Comparison of ENCODE assay signal across 18 mouse cellular contexts in genomic region chr9:55608701-55609531, GRCm38 (mm10).
DNase-seq lines count a peak whose midpoint lies in the region; ATAC-seq lines count a peak whose summit lies in the region.
"Had no signal": no experiment of that assay in that cellular context is flagged by ENCODE, and none has a peak within 500 bp of the region (broad histone marks: within the 10 kb centered on the region; RNA-seq: fewer than 3 reads in every experiment).

No protein-coding gene starts in this region.

- H3K27me3 ChIP-seq in embryonic facial prominence, embryonic 14.5 days (replicated peaks; ENCODE audit: control insufficient read depth, insufficient read depth, low read length) = no peaks in the 10 kb centered on the region
- no peaks in the 10 kb centered on the region for H3K27me3 ChIP-seq in kidney, embryonic 15.5 days
- no peaks in the 10 kb centered on the region for H3K27me3 ChIP-seq in forebrain, embryonic 14.5 days (replicated peaks; ENCODE audit: control insufficient read depth, insufficient read depth, low read length)
- H3K27me3 ChIP-seq: forebrain, embryonic 15.5 days had no signal

- DNase-seq in lung, postnatal 36 days = peak; percentile 24
- no peak for DNase-seq in lung, postnatal 25 days (ENCODE audit: low spot score)
- DNase-seq in embryonic facial prominence, embryonic 14.5 days (ENCODE audit: low spot score) = peak; percentile 65
- peak; percentile 66 for DNase-seq in mesoderm, embryonic 11.5 days (ENCODE audit: low read depth, low spot score)
- DNase-seq in forebrain, embryonic 14.5 days (ENCODE audit: low spot score) = no peak
- DNase-seq in urinary bladder, adult 2 months (ENCODE audit: low spot score) = no peak
- DNase-seq: adrenal gland, postnatal 10 days; cerebellum, adult 9-11 months; gastrocnemius, postnatal 36 days; lung, postnatal 14 days; right cerebral cortex, adult 18-20 months; thymus, postnatal 25 days had no signal

- no peaks in the 10 kb centered on the region for H3K36me3 ChIP-seq in embryonic facial prominence, embryonic 14.5 days (ENCODE audit: control insufficient read depth, insufficient read depth, low read length)
- no peaks in the 10 kb centered on the region for H3K36me3 ChIP-seq in kidney, embryonic 15.5 days
- H3K36me3 ChIP-seq in forebrain, embryonic 14.5 days (ENCODE audit: control insufficient read depth, insufficient read depth, low read length) = 0 out of 2 replicates have a peak, but pooled peaks cover 3% of the 10 kb centered on the region
- H3K36me3 ChIP-seq: forebrain, embryonic 15.5 days; hindbrain, embryonic 10.5 days; neural tube, embryonic 12.5 days had no signal

- 34% methylated on average over 7 of the region's 7 CpGs for WGBS in embryonic facial prominence, embryonic 14.5 days
- 13% methylated on average over 7 of the region's 7 CpGs for WGBS in kidney, embryonic 15.5 days
- 59% methylated on average over 7 of the region's 7 CpGs for WGBS in forebrain, embryonic 14.5 days

- no peaks in the 10 kb centered on the region for H3K4me1 ChIP-seq in embryonic facial prominence, embryonic 14.5 days (ENCODE audit: control insufficient read depth, insufficient read depth, low read length)
- H3K4me1 ChIP-seq in kidney, embryonic 15.5 days = 0 out of 2 replicates have a peak, but pooled peaks cover 3% of the 10 kb centered on the region
- no peaks in the 10 kb centered on the region for H3K4me1 ChIP-seq in forebrain, embryonic 14.5 days (ENCODE audit: control insufficient read depth, insufficient read depth, low read length)
- H3K4me1 ChIP-seq: forebrain, embryonic 15.5 days; neural tube, embryonic 12.5 days had no signal

- H3K9ac ChIP-seq in embryonic facial prominence, embryonic 14.5 days (ENCODE audit: low read depth, low read length) = no peak overlapping the region
- H3K9ac ChIP-seq in kidney, embryonic 15.5 days = no peak overlapping the region
- H3K9ac ChIP-seq in forebrain, embryonic 14.5 days (ENCODE audit: low read length) = no peak overlapping the region
- H3K9ac ChIP-seq: forebrain, embryonic 15.5 days; neural tube, embryonic 12.5 days had no signal

- no peak overlapping the region for H3K27ac ChIP-seq in embryonic facial prominence, embryonic 14.5 days (replicated peaks; ENCODE audit: low read depth, low read length)
- H3K27ac ChIP-seq in kidney, embryonic 15.5 days = 0 out of 2 replicates have a peak overlapping the region, but pooled peaks have one; percentile 32
- no peak overlapping the region for H3K27ac ChIP-seq in forebrain, embryonic 14.5 days (ENCODE audit: low read depth, low read length)
- H3K27ac ChIP-seq: forebrain, embryonic 15.5 days; hindbrain, embryonic 10.5 days; hindbrain, postnatal 0 days; neural tube, embryonic 12.5 days had no signal

- H3K4me3 ChIP-seq in embryonic facial prominence, embryonic 14.5 days (ENCODE audit: low read depth, low read length) = no peak overlapping the region
- H3K4me3 ChIP-seq in kidney, embryonic 15.5 days (replicated peaks) = no peak overlapping the region
- H3K4me3 ChIP-seq in forebrain, embryonic 14.5 days (ENCODE audit: low read depth, low read length) = no peak overlapping the region
- H3K4me3 ChIP-seq: forebrain, embryonic 15.5 days; hindbrain, embryonic 10.5 days; neural tube, embryonic 12.5 days had no signal

- H3K9me3 ChIP-seq in embryonic facial prominence, embryonic 14.5 days (ENCODE audit: control insufficient read depth, low read length) = no peaks in the 10 kb centered on the region
- H3K9me3 ChIP-seq in kidney, embryonic 15.5 days (replicated peaks) = no peaks in the 10 kb centered on the region
- no peaks in the 10 kb centered on the region for H3K9me3 ChIP-seq in forebrain, embryonic 14.5 days (replicated peaks; ENCODE audit: control insufficient read depth, low read length)
- H3K9me3 ChIP-seq: forebrain, embryonic 15.5 days; hindbrain, embryonic 10.5 days; neural tube, embryonic 12.5 days had no signal

- ATAC-seq in embryonic facial prominence, embryonic 14.5 days (ENCODE audit: low read depth) = peak; percentile 75; the same call in 1 of the 2 replicates
- ATAC-seq in kidney, embryonic 15.5 days (replicated peaks; ENCODE audit: low FRiP score) = peak; percentile 60
- ATAC-seq in forebrain, embryonic 14.5 days = no peak
- ATAC-seq: forebrain, embryonic 15.5 days; hindbrain, postnatal 0 days had no signal

- no peak overlapping the region for H3K4me2 ChIP-seq in embryonic facial prominence, embryonic 14.5 days (ENCODE audit: low read depth, low read length)
- H3K4me2 ChIP-seq in kidney, embryonic 15.5 days = no peak overlapping the region
- H3K4me2 ChIP-seq in forebrain, embryonic 14.5 days (ENCODE audit: low read length) = no peak overlapping the region
- H3K4me2 ChIP-seq: forebrain, embryonic 15.5 days; midbrain, embryonic 11.5 days; neural tube, embryonic 12.5 days had no signal

Comparison
In these comparisons a context has a peak if more than half of its experiments do, and no peak if none do; other contexts are left out.
1. DNase-seq: peak in lung, postnatal 36 days (single experiment), embryonic facial prominence, embryonic 14.5 days (single experiment) and mesoderm, embryonic 11.5 days (single experiment); none in lung, postnatal 25 days (single experiment), forebrain, embryonic 14.5 days (single experiment) and urinary bladder, adult 2 months (single experiment).